Mouse (Mus musculus) liver, embryonic 16.5 days (tissue): ENCODE data around the gene Coq3. TPM values are rescaled to one million over a fixed set of nuclear protein-coding genes. Genes with fewer than 3 reads are reported as not detected.

Experiments used
- ATAC-seq: fragments of 200-750 bp; cut with Nextera tagmentation; 2 replicates; pipeline ENCODE4 v1.8.0; 2017; ENCODE audit warnings: low read depth, mild to moderate bottlenecking, moderate number of reproducible peaks, moderate library complexity
- H3K27ac ChIP-seq: fragments of 300-500 bp; sonication (generic); 2 replicates; pipeline ENCODE4 v1.5.1; 2014; ENCODE audit warnings: mild to moderate bottlenecking, low read length
- H3K27me3 ChIP-seq: fragments of 300-500 bp; sonication (generic); 2 replicates; pipeline ENCODE4 v1.6.1; 2014; ENCODE audit warnings: low read depth, low read length, mixed read lengths; ENCODE audit not compliant: control insufficient read depth, insufficient read depth
- H3K36me3 ChIP-seq: fragments of 300-500 bp; sonication (generic); 2 replicates; pipeline ENCODE4 v1.6.1; 2014; ENCODE audit warnings: mild to moderate bottlenecking; ENCODE audit not compliant: control insufficient read depth, insufficient read depth
- H3K4me1 ChIP-seq: fragments of 300-500 bp; sonication (generic); 2 replicates; pipeline ENCODE4 v1.6.1; 2014; ENCODE audit warnings: low read depth, low read length, mixed read lengths; ENCODE audit not compliant: control insufficient read depth
- H3K4me2 ChIP-seq: fragments of 300-500 bp; sonication (generic); 2 replicates; pipeline ENCODE4 v1.6.1; 2014; ENCODE audit warnings: low read depth, low read length, mixed read lengths
- H3K4me3 ChIP-seq: fragments of 300-500 bp; sonication (generic); 2 replicates; pipeline ENCODE4 v1.5.1; 2014; ENCODE audit warnings: low read depth, mild to moderate bottlenecking, low read length
- H3K9ac ChIP-seq: fragments of 300-500 bp; sonication (generic); 2 replicates; pipeline ENCODE4 v1.6.1; 2014; ENCODE audit warnings: low read depth, low read length
- H3K9me3 ChIP-seq: fragments of 300-500 bp; sonication (generic); replicated peaks from 2 replicates; pipeline ENCODE4 v1.6.1; 2016; ENCODE audit warnings: low read length; ENCODE audit not compliant: control insufficient read depth
- WGBS: fragments of 180-500 bp; shearing (Covaris S2); extraction: QIAGEN DNeasy Blood & Tissue Kit; methylation state at CpG from one replicate; pipeline ENCODE4 v1.1.7; 2014; ENCODE audit not compliant: insufficient replicate concordance; 5-methylcytosine and 5-hydroxymethylcytosine counted together
- polyA plus RNA-seq: library from polyadenylated mRNA; unstranded; fragments of >200 nt; fragmentation: Nextera tagmentation; extraction: Ambion mirVana; gene quantifications from 2 replicates; pipeline ENCODE4 v1.2.1, GENCODE M21; 2015

Gene Coq3
- 6.6 TPM in 2 replicates for polyA plus RNA-seq

DNA sequence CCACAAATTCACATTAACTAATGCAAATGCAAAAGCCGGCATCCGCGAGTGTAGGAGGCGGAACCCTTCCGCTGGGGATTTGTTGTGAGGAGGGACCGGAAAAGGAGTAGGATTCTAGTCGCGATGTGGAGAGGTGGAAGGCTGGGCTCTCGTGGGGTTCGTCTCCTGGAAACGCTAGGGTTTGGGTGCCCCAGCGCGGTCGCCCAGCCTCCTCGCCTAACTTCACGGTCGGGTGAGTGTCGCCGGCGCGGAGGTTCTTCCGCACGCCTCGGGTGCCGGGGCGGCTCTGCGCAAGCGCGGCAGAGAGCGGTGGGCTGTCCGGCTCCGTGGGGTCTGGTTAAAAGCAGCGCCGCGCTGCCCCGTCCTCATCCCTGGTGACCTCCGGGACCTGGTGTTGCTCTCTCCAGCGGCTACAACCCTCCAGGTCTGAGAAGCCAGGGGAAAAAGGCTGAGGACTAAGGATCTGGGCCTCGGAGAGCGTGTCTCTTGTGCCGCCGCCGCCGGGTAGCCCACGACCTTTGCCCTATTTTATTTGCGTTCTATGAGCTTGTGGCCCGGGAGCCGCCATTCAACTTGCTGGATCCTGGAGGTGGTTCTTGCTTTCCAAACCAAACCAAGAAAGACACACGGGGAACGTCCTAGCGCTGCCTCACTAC is at the start of gene Coq3:
Gene Coq3 (plus strand): TSS at position 109 of the 656 bp plus-strand sequence.
- Histone ChIP-seq H3K9me3 (no peaks in the 10 kb centered on the region), H3K9ac (peak within 1 kb of the TSS; percentile 74), H3K36me3 (peaks cover 7% of the 10 kb centered on the region), H3K27ac (peak within 1 kb of the TSS; percentile 88), H3K4me1 (peaks cover 5% of the 10 kb centered on the region; the same call in 1 of the 2 replicates), H3K4me3 (peak within 1 kb of the TSS; percentile 74), H3K4me2 (peak within 1 kb of the TSS; percentile 74), H3K27me3 (no peaks in the 10 kb centered on the region)
- peak; percentile 85 for ATAC-seq
- under 1% methylated on average over 50 of the region's 51 CpGs for WGBS

DNA sequence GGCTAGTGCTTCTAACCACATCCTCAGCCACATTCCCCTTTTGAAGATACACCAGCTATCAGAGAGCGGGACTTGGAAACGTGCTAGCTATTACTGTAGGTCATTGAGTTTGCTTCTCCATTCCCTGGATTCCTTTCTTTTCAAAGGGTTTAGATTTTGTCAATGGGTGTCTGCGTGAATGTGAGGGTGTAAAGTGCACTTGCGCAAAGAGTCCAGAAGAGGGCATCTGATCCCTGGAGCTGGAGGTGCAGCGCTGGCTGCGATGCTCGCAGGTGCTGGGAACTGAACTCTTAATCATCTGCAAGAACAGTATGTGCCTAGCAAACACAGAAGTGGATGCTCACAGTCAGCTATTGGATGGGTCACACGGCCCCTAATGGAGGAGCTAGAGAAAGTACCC is 46.6 kb upstream of the Coq3 start:
- 96% methylated on average over 8 of the region's 8 CpGs for WGBS
- peaks cover 24% of the 10 kb centered on the region for H3K36me3 ChIP-seq
- no peak overlapping the region for H3K27ac ChIP-seq
- H3K9ac ChIP-seq = no peak overlapping the region
- no peaks in the 10 kb centered on the region for H3K9me3 ChIP-seq
- ATAC-seq = no peak
- H3K27me3 ChIP-seq = no peaks in the 10 kb centered on the region
- no peaks in the 10 kb centered on the region for H3K4me1 ChIP-seq
- no peak overlapping the region for H3K4me2 ChIP-seq
- H3K4me3 ChIP-seq = no peak overlapping the region

DNA sequence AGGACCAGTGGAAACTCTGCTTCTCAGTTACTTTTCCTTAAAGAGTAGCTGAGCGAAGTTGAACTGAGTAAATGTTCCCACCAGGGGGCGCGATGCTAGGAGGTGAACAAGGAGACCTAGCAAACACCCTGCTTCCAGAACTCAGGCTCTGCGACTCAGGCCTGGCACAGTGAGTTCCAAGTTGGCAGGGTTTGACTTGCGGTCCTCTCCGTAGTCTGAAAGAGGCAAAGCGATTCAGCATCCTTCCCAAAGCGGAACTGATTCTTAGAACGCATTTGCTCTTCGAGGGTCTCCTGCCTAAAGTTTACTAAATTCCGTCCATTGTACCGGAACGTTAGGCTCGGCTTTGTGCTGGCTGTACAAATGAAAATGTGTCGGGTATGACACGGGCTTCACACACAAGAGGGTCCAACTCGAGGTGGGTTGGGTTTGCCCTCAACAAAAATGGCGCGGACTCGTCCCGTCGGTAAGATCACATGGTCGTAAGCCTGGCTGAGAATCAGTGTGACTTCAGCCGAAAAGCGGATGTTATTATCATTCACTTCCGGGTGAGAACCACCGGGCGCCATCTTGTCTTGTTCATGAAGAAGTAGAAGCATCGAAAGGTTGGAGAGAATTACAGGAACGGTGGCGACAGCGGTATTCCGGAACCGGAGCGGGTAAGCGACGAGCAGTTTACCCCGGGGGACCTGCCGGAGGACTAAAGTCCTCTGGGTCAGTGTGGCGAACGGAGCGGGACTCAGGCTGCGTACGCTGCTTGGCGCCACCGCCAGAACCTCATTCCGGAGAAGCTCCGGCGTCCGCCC is 31.8 kb upstream of the Coq3 start, which contains the start of gene Pnisr:
Gene Pnisr (plus strand): TSS at position 103 of the 806 bp plus-strand sequence.
- Histone ChIP-seq H3K4me2 (peak within 1 kb of the TSS; percentile 84), H3K9ac (peak within 1 kb of the TSS; percentile 95), H3K4me1 (peaks cover 5% of the 10 kb centered on the region), H3K4me3 (peak within 1 kb of the TSS; percentile 96), H3K9me3 (no peaks in the 10 kb centered on the region), H3K36me3 (no peaks in the 10 kb centered on the region), H3K27me3 (no peaks in the 10 kb centered on the region), H3K27ac (peak within 1 kb of the TSS; percentile 95)
- under 1% methylated on average over 50 of the region's 50 CpGs for WGBS
- ATAC-seq = peak; percentile 97

DNA sequence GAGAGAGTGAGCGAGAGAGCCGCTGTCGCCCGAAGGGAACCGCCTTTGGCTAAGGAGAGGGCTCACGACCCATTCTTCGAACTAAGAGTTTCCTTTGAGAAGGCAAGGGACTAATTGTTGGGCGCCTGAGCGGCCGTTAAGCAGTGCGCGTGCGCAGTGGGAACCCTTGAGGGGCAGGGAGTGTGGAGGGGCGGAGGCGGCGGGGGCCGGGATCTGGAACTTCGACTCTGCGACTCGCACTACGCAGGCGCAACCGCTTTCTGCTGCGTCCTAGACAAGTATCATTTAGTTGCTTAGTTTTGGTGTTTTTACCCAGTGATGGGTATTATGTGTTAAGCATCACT is 31.2 kb upstream of the Coq3 start:
- Histone ChIP-seq H3K27me3 (no peaks in the 10 kb centered on the region), H3K36me3 (no peaks in the 10 kb centered on the region), H3K4me1 (peaks cover 5% of the 10 kb centered on the region), H3K4me2 (peak overlapping the region; percentile 70), H3K9ac (peak overlapping the region; percentile 95), H3K27ac (peak overlapping the region; percentile 95), H3K4me3 (peak overlapping the region; percentile 96), H3K9me3 (no peaks in the 10 kb centered on the region)
- ATAC-seq = peak; percentile 88
- WGBS = under 1% methylated on average over 24 of the region's 24 CpGs

DNA sequence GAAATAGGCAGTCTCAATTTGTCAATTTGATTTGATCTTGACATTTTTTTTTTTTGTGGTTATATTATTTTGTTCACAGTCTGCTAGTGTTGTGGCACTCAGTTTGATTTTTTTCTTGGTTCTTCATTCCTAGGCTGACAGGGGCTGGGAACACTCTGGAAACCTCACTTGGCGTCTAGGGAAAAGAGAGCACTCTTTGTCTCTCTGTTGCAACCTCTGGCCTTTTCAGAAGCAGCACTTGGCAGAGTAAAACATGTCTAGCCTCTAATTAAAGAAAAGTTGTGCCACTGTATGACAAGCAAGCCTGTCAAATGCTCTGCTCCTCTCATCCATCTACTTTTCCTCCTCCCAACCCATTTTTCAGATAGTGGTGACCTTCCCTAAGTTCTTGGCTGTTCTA is 22.0 kb upstream of the Coq3 start:
- 91% methylated on average over 1 of the region's 1 CpGs for WGBS
- H3K27ac ChIP-seq = no peak overlapping the region
- no peak overlapping the region for H3K4me3 ChIP-seq
- no peak overlapping the region for H3K9ac ChIP-seq
- H3K27me3 ChIP-seq = no peaks in the 10 kb centered on the region
- no peaks in the 10 kb centered on the region for H3K4me1 ChIP-seq
- H3K4me2 ChIP-seq = no peak overlapping the region
- H3K9me3 ChIP-seq = no peaks in the 10 kb centered on the region
- ATAC-seq = no peak
- peaks cover 35% of the 10 kb centered on the region for H3K36me3 ChIP-seq

DNA sequence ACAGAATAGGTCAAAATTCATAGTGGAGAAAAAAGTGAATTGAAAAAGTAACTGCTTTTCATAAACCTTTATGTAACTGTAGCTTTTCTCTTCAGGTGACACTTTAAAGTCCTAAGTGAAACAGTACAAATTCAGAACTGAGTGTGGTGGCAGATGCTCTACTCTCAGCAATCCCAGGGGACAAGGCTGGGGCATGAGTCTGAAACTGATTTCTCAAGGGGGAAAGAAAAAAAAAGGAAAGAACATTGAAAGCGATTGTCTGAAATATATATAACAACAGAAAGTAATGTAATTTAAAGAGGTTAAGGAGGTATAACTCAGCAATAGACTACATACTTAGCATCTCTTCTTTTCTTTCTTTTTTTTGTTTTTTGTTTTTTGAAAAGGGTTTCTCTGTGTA is 14.2 kb upstream of the Coq3 start:
- no peaks in the 10 kb centered on the region for H3K4me1 ChIP-seq
- H3K4me3 ChIP-seq = no peak overlapping the region
- H3K9ac ChIP-seq = no peak overlapping the region
- no peak for ATAC-seq
- no peak overlapping the region for H3K4me2 ChIP-seq
- H3K27me3 ChIP-seq = no peaks in the 10 kb centered on the region
- 100% methylated on average over 1 of the region's 1 CpGs for WGBS
- no peak overlapping the region for H3K27ac ChIP-seq
- H3K9me3 ChIP-seq = no peaks in the 10 kb centered on the region
- H3K36me3 ChIP-seq = peaks cover 46% of the 10 kb centered on the region

DNA sequence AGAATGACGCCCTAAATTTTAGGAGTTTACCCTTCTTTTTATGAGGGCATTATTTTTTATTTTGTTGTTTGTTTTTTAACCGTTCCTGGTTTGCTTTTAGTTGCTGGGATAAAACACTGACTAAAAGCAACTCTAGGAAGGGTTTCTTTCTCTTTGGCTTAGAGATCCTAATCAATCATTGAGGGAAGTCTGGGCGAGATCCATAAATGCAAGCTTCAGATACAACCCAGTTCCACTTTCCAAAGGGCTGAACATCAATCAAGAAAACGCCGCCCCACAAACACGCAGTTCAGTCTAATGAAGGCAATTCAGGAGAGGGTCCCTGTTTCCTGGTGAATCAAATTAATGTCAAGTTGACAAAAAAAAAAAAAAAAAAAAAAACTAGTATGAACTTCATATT is 697 bp upstream of the Coq3 start:
- Histone ChIP-seq H3K4me2 (peak overlapping the region; percentile 74), H3K27me3 (no peaks in the 10 kb centered on the region), H3K27ac (no peak overlapping the region), H3K36me3 (peaks cover 10% of the 10 kb centered on the region), H3K4me1 (peaks cover 5% of the 10 kb centered on the region; the same call in 1 of the 2 replicates), H3K9me3 (no peaks in the 10 kb centered on the region), H3K9ac (no peak overlapping the region), H3K4me3 (peak overlapping the region; percentile 74)
- WGBS = 18% methylated on average over 6 of the region's 6 CpGs
- ATAC-seq = no peak

DNA sequence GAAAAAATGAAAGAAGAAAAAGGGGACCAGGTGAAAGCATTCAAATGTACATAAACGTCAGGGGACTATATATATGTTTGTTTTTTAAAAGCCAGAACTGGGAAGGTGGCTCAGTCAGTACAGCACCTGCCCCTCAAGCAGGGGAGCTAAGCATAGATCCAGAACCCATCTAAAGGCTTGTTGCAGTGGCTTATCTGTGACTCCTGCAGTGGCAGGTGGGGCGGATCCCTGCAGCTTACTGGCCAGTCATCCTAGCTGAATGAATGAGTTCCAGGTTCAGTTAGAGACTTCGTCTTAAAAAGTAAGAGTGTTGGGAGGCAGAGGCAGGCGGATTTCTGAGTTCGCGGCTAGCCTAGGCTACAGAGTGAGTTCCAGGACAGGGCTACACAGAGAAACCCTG is 3.3 kb downstream of the Coq3 start:
- Histone ChIP-seq H3K4me1 (peaks cover 5% of the 10 kb centered on the region; the same call in 1 of the 2 replicates), H3K27me3 (no peaks in the 10 kb centered on the region), H3K9ac (no peak overlapping the region), H3K4me2 (no peak overlapping the region), H3K27ac (no peak overlapping the region), H3K9me3 (no peaks in the 10 kb centered on the region), H3K4me3 (no peak overlapping the region), H3K36me3 (no peaks in the 10 kb centered on the region)
- WGBS = 72% methylated on average over 6 of the region's 6 CpGs
- ATAC-seq = no peak

DNA sequence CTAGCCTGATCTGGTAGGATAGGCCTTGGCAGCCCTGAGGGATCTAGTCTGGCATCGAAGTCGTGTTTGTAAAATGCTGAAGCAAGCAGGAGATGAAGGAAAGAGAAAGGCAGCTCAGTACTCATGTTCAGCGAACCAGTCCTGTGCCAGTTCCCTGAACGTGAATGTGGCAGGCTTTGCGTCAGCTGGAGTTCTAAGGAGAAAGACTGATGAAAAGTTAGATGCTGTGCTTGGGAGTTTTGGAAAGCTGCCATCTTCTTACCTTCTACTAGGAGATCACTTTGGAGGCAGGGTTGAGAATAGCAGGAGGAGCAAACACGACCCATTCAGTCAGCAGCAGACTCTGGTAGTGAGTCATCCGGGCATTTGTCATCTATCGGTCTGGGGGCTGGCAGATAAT is 6.4 kb downstream of the Coq3 start:
- H3K4me2 ChIP-seq = no peak overlapping the region
- H3K4me1 ChIP-seq = no peaks in the 10 kb centered on the region
- no peak overlapping the region for H3K27ac ChIP-seq
- no peaks in the 10 kb centered on the region for H3K36me3 ChIP-seq
- H3K9me3 ChIP-seq = no peaks in the 10 kb centered on the region
- WGBS = 75% methylated on average over 8 of the region's 8 CpGs
- H3K9ac ChIP-seq = no peak overlapping the region
- H3K27me3 ChIP-seq = no peaks in the 10 kb centered on the region
- ATAC-seq = no peak
- H3K4me3 ChIP-seq = no peak overlapping the region
